Mouse (Mus musculus) forelimb bud, embryonic 11.5 days (tissue): ENCODE measurements at regions not wholly inside any gene's neighbourhood (a gene's known extent, or its start where the extent isn't known, plus 50 kb on each side); places are given as distances from the start of the nearest gene placed in this dataset.

Experiments used
- DNase-seq: peaks from one replicate; pipeline ENCODE4 v3.0.0-alpha.2; 2012; ENCODE audit warnings: low read depth, low spot score

DNA sequence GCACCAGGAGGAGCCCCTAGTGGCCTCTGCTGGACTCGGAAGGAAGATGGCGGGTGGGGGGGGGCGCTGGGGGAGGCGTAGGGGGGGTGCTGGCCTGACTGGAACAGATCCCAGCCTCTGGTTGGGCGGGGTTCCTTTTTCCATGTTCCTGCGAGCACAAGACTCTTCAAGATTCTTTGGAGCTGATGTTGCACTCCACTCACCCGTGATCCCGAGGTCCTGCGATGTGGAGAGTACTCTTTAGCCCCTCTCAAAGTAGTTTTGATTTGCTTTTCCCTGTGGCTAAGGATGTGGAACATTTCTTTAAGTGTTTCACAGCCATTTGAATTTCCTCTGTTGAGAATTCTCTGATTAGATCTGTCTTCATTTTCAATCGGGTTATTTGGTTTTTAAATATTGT is 269.8 kb upstream of the 2610301B20Rik start:
- DNase-seq, result no peak

DNA sequence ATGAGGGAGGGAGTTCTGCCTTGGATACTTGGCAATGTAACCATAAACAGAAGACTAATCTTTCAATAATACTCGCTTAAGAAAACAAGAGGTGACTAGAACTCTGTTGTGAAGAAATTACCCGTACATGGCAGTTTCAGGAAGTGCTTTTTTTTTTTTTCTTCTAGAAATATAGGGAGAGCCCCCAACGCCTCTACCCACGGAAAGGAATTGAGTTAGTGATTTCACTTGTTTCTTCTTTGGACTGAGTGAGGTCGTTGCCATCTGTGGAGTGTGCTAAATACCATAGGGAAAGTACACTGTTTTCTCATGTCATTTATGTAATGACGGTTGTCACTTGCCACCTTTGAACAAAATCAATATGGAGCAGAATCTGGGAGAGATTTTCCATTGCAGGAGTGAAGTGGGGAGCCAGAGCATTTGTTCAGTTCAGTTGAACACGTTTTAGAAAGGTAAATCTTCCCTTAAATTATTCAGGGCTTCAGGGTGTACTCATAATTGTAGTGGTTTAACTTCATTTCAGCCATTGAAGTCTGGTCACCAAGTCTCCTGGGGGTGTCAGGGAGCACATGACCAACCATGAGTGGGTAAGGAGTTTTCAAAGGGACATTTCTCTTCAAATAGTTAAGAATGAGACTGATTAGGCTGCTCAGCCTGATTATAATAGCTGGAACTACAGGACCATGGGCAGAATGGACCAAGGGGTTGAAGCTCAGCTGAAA is 266.3 kb upstream of the 2610301B20Rik start:
- no peak for DNase-seq

DNA sequence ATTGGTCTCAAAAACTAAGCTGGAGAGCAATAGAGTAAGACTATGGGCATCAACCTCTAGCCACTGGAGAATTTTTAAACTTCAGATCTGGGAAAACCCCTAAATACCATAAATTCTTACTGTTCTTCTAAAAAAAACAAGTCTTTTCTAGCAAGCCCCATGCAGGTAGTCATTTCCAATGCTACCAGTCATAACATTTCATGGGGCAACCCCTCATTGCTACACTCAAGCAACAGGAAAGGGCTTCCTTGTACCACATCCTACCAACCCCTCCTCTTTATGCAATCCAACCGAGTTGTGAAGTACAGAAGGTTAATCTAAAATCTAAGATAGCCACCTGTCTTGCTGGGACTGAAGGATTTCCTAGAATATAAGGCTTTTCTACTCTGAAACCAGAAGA is 263.5 kb upstream of the 2610301B20Rik start:
- DNase-seq, result no peak
